Mouse (Mus musculus) brain, embryonic 14.5 days (tissue): Measurements from ENCODE around the gene Spef1.

Experiments
- CTCF ChIP-seq: fragments of 200-500 bp; IDR thresholded peaks from 2 replicates; pipeline ENCODE4 v1.5.1; 2012; ENCODE audit warnings: inconsistent platforms, mild to moderate bottlenecking, moderate library complexity, borderline replicate concordance; ENCODE audit not compliant: insufficient read depth, insufficient read length; ENCODE audit errors: extremely low read depth
- POLR2A ChIP-seq: fragments of 200-500 bp; IDR thresholded peaks from 2 replicates; pipeline ENCODE4 v1.6.1; 2012; ENCODE audit warnings: mild to moderate bottlenecking, inconsistent platforms, borderline replicate concordance; ENCODE audit not compliant: poor library complexity, insufficient read depth, insufficient read length, severe bottlenecking; ENCODE audit errors: extremely low read depth

- no peak for TF ChIP-seq POLR2A
- no peak for TF ChIP-seq CTCF
Measured at GRCm38 (mm10) chr2:131220030-131220429, 32.9 kb upstream of the Spef1 start.
